Mouse (Mus musculus): ENCODE measurements around the gene Cyb561. TPM values are rescaled to one million over a fixed set of nuclear protein-coding genes. Genes with fewer than 3 reads are reported as not detected.

Cyb561 gene
- total RNA-seq, 2 experiments from 2014 or later = 31.9 to 34.0 TPM

Other genes with a start within 250 kb of the Cyb561 start
- 10 to 100 TPM in 1 of 2 experiments, 1 to 10 TPM in 1; 8.4 to 16.4 TPM for gene Ace, start 14.6 kb upstream of the Cyb561 start, total RNA-seq (2021)
- gene Ace3, start 41.3 kb upstream of the Cyb561 start, total RNA-seq (2021) = not detected
- gene Kcnh6, start 54.8 kb upstream of the Cyb561 start, total RNA-seq (2021) = under 1 TPM; 0.60 to 0.98 TPM
- 100 to 1,000 TPM; 159 to 180 TPM for gene Dcaf7, start 83.5 kb upstream of the Cyb561 start, total RNA-seq (2021)
- gene Taco1, start 112.7 kb upstream of the Cyb561 start, total RNA-seq (2021) = 10 to 100 TPM; 17.3 to 18.1 TPM
- gene Map3k3, start 131.3 kb upstream of the Cyb561 start, total RNA-seq (2021) = 10 to 100 TPM; 25.5 to 29.3 TPM
- not detected for gene Gm10840, start 207.5 kb upstream of the Cyb561 start, total RNA-seq (2021)
- gene Limd2, start 207.5 kb upstream of the Cyb561 start, total RNA-seq (2021) = 100 to 1,000 TPM; 139 to 142 TPM
- 10 to 100 TPM; 28.7 to 34.2 TPM for gene Strada, start 248.8 kb upstream of the Cyb561 start, total RNA-seq (2021)